Mouse (Mus musculus) kidney, postnatal 36 days (tissue): ENCODE results near the gene Nup62.

Experiments used
- DNase-seq, 2 experiments: peaks; one replicate each; pipeline ENCODE4 v3.0.0; 2021 to 2022; ENCODE audit warnings: mixed read lengths in 2 of 2

Gene Nup62

DNA sequence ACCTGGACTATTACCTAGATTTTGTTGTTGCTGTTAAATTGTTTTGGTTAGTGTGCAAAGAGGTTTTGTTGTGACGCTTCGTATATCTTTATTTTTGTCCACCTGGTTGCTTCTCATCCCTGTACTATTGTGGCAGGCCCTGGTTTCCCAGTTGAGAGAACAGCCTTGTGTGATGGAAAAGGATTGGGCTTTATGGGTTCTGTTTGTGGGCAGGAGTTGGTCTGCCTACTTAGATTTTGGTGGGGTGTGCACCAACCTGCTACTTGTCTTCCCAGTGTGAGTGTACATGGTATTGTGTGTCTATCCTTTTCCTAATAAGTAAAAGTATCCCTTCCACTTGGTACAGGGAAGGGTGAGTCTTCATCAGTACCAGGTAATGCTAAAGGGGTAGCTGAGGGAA, 3.5 kb downstream of the Nup62 start:
- no peak for DNase-seq

DNA sequence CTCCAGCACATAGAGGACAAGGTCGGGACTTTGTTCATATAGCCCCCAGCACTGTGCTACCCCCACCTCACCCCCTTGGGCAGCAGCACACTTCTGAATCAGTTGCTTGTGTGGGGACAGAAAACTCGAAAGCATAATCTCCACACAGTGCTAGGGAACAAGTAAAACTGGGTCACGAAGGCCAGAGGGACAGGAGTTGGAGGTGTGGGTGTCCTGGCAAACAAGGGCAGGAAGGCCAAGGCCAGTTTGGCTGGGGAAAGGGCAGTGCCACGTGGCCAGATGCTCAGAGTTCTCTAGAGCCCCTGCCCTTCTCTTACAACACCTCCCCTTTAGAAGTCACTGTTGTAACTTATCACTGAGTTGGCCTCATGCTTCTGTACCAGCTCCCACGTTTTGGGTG, 4.0 kb downstream of the Nup62 start:
- no peak for DNase-seq

DNA sequence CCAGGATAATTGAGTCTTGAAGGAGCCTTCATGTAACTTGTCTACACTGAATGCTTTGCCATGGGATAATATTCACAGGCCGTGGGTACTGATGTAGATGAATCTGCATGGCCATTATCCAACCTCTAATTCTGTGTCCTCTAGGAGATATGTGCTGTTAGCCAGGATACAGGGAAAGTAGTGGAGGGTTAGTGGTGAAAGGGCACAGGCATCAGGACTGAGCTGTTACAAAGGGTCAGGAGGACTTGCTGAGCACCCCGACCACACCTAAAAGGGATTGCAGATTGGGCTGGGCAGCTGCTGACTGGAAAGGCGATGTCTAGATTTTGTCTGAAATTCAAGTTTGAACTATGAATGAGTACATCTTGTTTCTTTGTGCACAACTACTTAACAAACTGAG, 4.6 kb downstream of the Nup62 start:
- DNase-seq, result no peak

DNA sequence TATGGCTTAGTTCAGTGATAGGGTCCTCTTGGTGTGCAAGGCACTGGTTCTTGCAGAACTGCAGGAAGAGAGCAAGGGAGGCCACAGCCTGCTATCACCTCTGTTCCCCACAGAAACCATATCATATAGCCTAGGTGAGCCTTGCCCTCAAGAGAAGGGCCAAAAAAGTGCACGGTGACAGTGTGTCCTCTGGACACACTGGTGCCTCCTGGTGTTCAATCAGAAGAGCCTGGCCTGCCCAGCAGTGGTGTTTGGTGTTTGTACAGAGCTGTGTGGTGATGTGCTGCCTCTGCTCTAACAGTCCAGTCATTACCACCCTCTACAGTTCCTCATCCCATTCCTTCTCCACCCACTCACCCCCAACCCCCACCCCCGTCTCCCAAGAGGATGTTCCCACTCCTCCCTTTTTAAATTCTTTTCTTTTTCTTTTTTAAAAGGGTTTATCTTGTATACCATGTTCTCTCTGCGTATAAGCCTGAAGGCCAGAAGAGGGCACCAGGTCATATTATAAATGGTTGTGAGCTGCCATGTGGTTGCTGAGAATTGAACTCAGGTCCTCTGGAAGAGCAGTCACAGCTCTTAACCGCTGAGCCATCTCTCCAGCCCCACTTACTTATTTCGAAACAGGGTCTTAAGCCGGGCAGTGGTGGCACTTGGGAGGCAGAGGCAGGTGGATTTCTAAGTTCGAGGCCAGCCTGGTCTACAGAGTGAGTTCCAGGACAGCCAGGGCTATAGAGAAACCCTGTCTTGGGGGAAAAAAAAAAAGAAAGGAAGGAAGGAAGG, 6.0 kb downstream of the Nup62 start:
- peak in 1 of 2 experiments; percentile 2 for DNase-seq

DNA sequence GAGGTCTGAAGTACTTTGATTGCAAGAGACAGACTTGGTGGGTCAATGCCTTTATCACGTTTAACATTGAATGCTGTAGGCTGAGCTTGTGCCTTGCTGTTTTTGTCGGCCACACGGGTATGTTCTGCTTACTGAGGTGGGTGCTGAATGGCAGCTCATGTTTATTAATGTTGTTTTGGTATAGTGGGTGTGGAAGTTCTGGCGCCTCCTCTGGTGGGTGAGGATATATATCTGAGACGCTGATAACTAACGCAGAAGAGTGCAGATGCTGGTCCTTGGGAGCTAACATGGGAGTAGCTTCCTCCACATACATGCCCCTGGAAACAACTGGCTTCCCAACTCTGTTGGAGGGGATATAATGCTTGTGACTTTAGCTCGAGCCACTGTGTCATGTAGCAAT, 7.5 kb downstream of the Nup62 start:
- no peak for DNase-seq

DNA sequence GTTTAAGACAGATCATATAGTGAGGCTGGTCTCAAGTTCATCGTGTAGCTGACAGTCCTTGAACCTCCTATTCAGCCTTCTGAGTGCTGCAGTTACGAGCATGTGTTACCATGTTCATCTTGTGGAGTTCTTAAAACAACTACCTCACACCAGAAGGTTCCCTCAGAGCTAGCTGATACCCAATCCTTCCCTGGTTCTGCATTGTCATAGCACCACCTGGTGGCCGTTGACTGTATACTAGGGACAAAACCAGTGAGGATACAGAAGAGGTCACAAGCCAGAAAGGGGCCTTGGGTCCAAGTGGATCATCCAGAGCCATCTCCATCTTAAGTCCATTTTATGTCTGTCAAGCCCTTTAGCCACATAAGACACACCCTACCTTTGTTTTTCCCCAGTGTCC, 9.0 kb downstream of the Nup62 start:
- peak; percentile 74 to 92 for DNase-seq

DNA sequence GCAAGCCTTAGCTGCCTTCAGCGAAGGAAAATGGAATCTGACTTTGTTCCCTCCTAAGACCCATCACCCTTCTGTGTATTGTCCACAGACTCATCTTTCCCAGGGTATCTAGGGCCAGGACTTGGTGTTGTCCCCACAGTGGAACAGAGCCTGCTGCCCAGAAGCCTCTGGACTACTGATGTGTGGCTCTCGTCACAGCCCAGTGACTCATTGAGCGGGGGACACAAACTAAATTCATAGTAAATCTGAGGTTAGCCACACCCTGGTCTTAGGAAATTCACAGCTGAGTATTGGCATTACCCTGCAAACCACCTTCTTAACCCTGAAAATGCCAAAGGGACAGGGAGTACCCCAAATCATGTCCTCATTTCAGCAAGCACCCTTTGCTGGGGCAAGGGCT, 10.9 kb downstream of the Nup62 start:
- DNase-seq, result no peak

DNA sequence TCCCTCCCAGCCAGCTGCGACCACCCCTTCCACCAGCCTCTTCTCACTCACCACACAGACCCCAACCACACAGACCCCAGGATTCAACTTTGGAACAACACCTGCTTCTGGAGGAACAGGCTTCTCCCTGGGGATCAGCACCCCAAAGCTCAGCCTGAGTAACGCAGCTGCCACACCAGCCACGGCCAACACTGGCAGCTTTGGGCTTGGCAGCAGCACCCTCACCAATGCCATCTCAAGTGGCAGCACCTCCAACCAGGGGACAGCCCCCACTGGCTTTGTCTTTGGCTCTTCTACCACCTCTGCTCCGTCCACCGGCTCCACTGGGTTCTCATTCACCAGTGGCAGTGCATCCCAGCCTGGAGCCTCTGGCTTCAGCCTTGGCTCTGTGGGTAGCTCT, 12.8 kb downstream of the Nup62 start:
- DNase-seq, result no peak

DNA sequence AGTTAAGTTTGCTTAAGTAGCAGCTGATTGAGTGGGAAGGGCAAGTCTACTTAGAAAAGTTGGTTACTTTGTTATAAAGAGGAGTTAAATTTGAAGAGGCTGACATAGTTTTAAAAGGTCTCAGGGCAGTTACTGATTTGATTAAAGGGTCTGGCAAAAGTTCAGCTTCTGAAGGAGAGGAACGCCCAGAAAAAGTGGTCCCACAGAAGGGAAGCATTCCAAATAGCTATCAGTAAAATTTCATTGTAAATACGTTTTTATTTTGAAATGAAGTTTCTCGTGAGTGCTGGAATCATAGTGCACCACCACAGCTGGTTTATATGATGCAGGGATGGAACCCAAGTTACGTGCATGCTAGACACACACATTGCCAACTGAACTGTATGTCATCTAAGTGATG, 16.9 kb downstream of the Nup62 start:
- DNase-seq, result no peak

DNA sequence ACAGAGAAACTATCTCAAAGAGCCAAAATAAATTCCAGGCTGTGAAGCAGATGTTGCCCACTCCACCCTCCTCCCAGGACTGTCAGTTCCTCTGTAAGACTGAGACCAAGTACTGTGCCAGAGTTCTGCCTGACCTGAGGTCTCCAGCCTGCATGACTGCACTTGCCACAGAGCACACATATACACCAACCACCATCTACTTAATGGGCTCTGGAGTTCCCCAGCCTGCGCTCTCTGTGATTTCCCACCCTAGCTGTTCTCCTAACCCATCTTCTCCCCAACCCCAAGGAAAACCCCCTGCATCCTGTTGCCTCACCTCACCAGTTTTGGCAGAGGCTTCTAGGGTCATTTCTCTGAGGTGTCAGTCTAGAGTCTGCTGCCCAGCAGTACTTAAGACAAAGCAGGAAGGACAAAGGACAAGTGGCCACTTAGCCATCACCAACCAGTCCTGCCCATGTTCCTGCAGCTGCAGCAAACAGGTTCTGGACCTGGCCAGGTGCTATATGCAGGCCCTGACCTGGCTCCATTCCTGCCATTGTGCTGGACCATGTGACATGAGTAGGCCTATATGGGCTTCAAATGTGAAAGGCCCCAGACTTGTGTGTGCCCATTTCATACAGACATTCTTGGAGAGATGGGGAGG, 19.6 kb downstream of the Nup62 start:
- DNase-seq, result no peak

DNA sequence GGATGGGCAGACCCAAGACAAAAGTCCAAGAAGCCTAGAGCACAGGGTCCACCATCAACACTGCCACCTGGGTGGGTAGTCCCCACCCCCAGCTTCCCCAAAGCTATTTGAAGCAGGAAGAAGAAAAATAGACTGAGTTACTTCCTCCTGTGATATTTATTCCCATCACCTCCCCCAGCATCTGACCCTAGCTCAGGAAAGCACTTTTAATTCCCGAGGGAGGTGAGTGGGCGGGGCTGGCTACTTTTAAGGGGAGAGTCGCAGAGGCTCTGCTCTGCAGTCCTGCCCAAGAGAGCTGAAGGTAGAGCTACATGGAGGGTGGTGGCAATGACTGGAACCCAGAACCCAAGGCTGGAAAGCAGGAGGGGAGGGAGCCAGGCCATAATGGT, 20.1 kb downstream of the Nup62 start:
- DNase-seq, result peak in 1 of 2 experiments; percentile 65

DNA sequence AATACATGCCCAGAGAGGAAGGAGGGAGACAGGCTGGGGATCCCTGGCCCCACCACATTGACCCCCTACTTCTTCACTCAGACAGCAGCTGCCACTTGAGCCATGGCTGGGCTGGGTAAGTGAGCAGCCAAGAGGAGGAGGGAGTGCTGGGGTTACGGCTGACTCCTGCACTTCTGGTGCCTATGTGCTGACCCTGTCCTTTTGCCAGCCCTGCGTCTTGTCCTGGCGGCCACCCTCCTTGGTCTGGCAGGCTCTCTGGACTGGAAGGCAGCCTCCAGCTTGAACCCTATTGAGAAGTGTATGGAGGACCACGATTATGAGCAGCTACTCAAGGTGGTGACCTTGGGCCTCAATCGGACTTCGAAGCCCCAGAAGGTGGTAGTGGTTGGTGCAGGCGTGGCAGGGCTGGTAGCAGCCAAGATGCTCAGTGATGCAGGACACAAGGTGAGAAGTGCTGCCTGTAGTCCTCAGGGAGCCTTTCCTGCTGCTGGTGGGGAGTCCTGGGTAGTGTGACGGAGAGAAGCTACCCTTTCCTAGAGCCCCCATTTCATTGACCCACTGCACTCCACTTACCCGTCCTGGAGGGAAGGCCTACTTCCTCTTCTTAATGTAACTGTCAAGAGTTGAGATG, 20.6 kb downstream of the Nup62 start:
- DNase-seq, result no peak

DNA sequence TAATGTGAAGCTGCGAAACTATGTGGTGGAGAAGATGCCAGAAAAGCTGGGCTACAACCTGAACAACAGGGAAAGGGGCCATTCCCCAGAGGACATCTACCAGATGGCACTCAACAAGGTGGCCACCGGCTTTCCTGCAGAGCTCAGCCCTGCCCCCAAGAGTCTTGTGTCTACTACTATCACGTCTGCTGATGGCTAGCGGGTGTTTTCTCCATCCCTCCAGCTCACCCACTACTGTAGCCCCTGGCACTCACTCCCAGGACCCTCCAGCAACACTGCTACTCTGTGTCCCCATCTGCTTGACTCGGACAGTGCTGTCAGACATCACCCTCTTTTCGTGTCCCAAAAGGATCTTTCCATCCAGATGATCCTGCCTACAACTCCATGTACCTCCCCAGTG, 22.2 kb downstream of the Nup62 start:
- no peak for DNase-seq

DNA sequence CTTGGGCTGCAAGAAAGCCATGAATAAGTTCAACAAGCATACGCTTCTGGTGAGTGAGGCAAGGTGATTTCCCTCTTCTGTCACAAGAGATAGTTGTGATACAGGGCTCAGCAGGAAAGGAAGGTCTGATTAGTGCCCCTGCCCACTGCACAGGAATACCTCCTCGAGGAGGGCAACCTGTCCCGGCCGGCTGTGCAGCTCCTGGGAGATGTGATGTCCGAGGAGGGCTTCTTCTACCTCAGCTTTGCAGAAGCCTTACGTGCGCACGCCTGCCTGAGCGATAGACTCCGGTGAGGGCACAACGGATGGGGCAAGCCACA, 23.2 kb downstream of the Nup62 start:
- no peak for DNase-seq

DNA sequence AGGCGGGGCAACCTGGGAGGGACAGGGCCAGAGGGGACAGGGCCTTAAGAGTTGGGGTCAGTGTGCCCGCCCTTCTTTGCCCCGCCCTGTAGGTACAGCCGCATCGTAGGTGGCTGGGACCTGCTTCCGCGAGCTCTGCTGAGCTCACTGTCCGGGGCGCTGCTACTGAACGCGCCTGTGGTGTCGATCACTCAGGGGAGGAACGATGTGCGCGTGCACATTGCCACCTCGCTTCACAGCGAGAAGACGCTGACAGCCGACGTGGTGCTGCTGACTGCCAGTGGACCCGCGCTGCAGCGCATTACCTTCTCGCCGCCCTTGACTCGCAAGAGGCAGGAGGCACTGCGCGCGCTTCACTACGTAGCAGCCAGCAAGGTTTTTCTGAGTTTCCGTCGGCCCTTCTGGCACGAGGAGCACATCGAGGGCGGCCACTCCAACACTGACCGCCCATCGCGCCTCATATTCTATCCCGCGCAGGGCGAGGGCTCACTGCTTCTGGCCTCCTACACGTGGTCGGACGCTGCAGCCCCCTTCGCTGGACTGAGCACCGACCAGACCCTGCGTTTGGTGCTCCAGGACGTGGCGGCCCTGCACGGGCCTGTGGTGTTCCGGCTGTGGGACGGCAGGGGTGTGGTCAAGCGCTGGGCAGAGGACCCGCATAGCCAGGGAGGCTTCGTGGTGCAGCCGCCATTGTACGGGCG, 23.8 kb downstream of the Nup62 start:
- peak in 1 of 2 experiments; percentile 59 for DNase-seq

DNA sequence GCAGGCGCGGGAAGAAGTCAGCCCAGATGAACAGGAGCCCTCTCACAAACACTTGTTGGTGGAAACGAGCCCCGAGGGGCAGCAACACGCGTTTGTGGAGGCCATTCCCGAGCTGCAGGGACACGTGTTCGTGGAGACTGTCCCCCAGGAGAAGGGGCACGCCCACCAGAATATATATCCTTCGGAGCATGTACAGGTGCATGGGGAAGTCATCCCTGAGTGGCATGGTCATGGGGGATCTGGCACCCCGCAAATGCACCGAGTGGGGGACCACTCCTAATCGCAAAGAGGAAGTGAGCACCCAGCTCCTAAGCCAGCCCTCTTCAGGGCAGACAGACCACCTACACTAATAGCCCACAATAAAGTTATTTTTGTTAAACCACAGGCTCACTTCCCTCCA, 24.5 kb downstream of the Nup62 start:
- no peak for DNase-seq

DNA sequence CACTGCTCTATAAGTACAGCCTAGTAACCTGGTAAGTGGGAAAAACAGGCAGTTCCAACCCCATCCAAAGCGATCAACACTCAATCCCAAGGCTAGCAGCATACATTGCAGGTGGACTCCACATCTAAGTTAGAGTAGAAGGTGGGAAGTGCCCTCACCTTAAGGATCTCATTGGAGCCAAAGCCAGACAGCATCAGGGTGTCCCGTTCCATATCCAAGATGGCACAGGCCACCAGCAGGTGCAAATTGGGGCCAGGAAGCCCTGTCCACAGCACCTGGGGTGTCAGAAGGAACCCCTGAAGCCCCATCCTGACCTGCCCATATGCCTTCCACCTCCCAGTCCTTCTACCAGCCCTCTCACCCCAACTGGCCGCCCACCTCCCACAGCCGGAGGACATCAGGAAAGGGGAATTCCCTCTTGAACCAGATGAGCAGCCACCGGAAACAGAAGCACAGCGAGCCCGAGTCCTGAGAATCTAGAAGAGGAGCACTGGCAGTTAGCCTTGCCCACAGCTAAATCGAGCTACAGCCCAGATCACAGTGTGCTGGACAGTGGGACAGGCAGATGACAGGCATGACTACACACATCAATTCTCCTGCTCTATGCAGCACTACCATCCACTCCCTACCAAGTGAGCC, 26.1 kb downstream of the Nup62 start:
- DNase-seq, result no peak

DNA sequence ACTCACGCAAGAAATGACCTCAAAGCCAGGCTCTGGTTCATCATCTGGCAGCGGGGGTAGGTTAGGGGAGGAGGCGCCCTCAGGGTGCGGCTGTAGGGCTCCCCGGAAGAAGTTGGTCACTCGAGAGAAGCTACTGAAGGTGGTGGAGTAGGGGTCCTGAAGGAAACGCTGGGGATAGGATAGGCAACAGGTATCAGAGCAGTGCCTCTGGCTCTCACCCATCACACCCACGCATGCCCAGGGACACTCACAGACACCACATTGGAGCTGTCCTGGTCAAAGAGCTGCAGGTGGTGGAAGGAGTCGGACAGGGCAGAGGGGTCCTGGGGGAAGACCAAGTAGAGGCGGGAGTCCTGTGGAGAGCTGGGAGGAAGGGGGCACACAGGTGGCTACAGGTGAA, 29.1 kb downstream of the Nup62 start:
- DNase-seq, result no peak

DNA sequence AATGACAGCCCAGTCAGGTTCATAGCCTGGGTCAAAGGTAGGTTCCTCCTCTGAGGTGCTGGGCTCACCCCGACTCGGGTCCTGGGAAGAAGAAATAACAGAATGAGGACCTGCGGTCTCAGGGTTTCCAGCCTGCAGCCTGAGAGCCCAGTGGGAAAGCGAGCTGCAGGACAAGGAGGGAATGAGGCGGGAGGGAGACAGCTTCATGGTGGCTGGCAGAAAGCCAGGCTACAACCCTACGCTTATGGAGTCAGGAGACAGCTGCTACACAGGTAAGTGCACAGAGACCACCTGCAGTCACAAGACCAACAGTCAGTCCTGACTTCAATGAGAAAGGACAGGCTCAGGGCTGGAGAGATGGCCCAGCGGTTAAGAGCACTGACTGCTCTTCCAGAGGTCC, 30.9 kb downstream of the Nup62 start:
- DNase-seq, result no peak

DNA sequence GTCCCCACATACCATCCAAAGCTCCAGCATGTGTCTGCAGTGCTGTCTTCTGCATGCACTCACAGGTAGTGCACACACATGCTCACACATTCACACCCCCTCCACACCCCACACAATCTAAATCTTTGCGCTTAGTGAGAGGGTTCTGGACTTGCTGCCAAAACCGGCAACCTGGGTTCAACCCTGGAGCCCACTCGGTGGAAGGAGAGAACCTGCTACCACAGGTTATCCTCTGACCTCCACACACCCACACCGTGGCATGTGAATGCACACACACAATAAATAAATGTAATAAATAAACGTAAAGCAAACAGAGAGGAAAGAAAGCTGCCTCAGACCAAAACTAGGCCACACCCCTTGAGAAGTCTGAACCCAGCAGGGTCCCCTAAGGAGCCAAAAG, 31.9 kb downstream of the Nup62 start:
- no peak for DNase-seq

DNA sequence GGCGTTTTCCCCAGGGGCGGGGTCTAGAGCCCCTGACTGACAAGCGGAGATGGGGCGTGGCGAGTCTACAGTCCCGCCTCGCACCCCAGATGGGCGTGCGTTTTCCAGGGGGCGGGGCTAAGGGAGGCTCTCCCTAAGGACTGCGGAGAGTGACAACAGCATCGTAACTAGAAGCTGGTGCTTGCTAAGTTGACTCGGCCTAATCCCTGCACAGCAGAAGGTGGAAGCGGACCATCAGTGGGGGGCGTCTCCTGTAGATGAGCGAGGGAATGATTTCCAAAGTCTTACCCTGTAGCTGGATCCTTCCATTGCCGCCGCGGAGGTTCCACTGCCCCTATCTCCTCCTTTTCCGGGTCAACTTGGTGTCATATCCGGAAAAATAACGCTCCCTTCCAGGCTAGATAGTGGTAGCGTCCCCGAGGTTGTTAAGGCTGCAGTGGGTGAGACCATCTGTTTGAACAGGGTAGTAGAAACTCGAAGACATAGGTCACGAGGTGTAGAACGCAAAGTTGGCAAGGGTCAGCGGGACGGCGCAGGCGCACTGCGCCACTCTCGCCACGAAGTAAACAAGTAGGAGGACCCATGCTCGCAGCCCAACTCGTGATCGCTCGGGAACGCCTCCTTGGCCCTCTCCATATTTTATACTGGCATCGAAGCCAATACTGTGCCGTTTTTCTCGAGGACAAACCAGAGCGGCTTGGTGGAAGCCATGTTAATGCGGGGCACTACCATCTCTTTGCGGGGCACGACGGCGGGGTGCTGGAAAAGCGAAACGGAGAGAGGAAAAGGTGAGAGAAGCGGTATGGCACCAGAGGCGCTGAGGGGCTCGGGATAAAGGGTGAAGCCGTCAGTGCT, 32.9 kb downstream of the Nup62 start, which contains the start of the genes Akt1s1 and Tbc1d17:
TSS of gene Akt1s1 (plus strand) at position 431 of the 855 bp plus-strand sequence.
TSS of gene Tbc1d17 (minus strand) at position 519 of the 855 bp plus-strand sequence.
- peak; percentile 98 to 100 for DNase-seq
